Mouse (Mus musculus) cerebellum, adult 2 months (tissue): ENCODE measurements around the gene Prss30. TPM values are rescaled to one million over a fixed set of nuclear protein-coding genes. Genes with fewer than 3 reads are reported as not detected.
A peak's percentile ranks its signal among the peaks of the same experiment; 100 is the strongest.

Source experiments
- DNase-seq, 2 experiments: peaks; one replicate each; pipeline ENCODE4 v3.0.0; 2021
- H3K27ac ChIP-seq: fragments of 200-500 bp; 2 replicates; pipeline ENCODE4 v1.5.1; 2012; ENCODE audit warnings: low read length, control low read depth, inconsistent platforms; ENCODE audit not compliant: insufficient read depth
- H3K27me3 ChIP-seq: fragments of 200-500 bp; 2 replicates; pipeline ENCODE4 v1.6.1; 2012; ENCODE audit warnings: inconsistent platforms, mild to moderate bottlenecking, low read length, moderate library complexity; ENCODE audit not compliant: control insufficient read depth, insufficient read depth
- H3K4me1 ChIP-seq: fragments of 200-500 bp; 2 replicates; pipeline ENCODE4 v1.6.1; 2011; ENCODE audit warnings: low read length; ENCODE audit not compliant: control insufficient read depth, insufficient read depth
- H3K4me3 ChIP-seq: fragments of 200-500 bp; replicated peaks from 2 replicates; pipeline ENCODE3; 2011; ENCODE audit warnings: mild to moderate bottlenecking, low read depth, low read length, control low read depth; ENCODE audit not compliant: insufficient read depth
- CTCF ChIP-seq: fragments of 200-500 bp; IDR thresholded peaks from 2 replicates; pipeline ENCODE4 v1.5.1; 2011; ENCODE audit warnings: low read depth, mild to moderate bottlenecking, control low read depth, low read length, moderate library complexity, borderline replicate concordance; ENCODE audit not compliant: insufficient read depth
- POLR2A ChIP-seq: fragments of 200-500 bp; IDR thresholded peaks from 2 replicates; pipeline ENCODE4 v1.6.1; 2011; ENCODE audit warnings: low read length, control low read depth, borderline replicate concordance; ENCODE audit not compliant: insufficient read depth
- WGBS: fragments of 180-500 bp; shearing (Covaris S2); methylation state at CpG from one replicate; pipeline ENCODE4 v1.1.7; 2018; 5-methylcytosine and 5-hydroxymethylcytosine counted together
- polyA plus RNA-seq: library from polyadenylated mRNA; depleted of rRNA; stranded (reverse); fragments of >200 nt; gene quantifications from 2 replicates; pipeline ENCODE4 v1.2.3, GENCODE M21; 2012

The Prss30 gene
- polyA plus RNA-seq, 1 experiment, result 0.11 TPM

GRCm38 (mm10) chr17:23979471-23979870 is 895 bp downstream of the Prss30 start:
- 79% methylated on average over 3 of the region's 3 CpGs for WGBS
- no peaks in the 10 kb centered on the region for H3K4me1 ChIP-seq
- H3K27me3 ChIP-seq, result no peaks in the 10 kb centered on the region
- DNase-seq, result no peak
- no peak overlapping the region for H3K4me3 ChIP-seq
- TF ChIP-seq POLR2A, result no peak
- TF ChIP-seq CTCF, result no peak
- no peak overlapping the region for H3K27ac ChIP-seq

- 91% methylated on average over 4 of the region's 4 CpGs for WGBS
- H3K4me3 ChIP-seq, result no peak overlapping the region
- TF ChIP-seq CTCF (no peak), POLR2A (no peak)
- no peak for DNase-seq
- no peak overlapping the region for H3K27ac ChIP-seq
- H3K4me1 ChIP-seq, result no peaks in the 10 kb centered on the region
- no peaks in the 10 kb centered on the region for H3K27me3 ChIP-seq
These were observed 3.7 kb downstream of the Prss30 start for GRCm38 (mm10) chr17:23976665-23977064.

- Histone ChIP-seq H3K4me3 (no peak overlapping the region), H3K27me3 (no peaks in the 10 kb centered on the region), H3K27ac (no peak overlapping the region), H3K4me1 (no peaks in the 10 kb centered on the region)
- no peak for TF ChIP-seq POLR2A
- no peak for TF ChIP-seq CTCF
- 78% methylated on average over 9 of the region's 9 CpGs for WGBS
- DNase-seq, result no peak
These were observed 9.1 kb downstream of the Prss30 start for GRCm38 (mm10) chr17:23971315-23971714.

- DNase-seq, result peak; percentile 51 to 70
- Histone ChIP-seq H3K4me3 (no peak overlapping the region), H3K27ac (no peak overlapping the region), H3K27me3 (no peaks in the 10 kb centered on the region), H3K4me1 (peaks cover 3% of the 10 kb centered on the region; the same call in 1 of the 2 replicates)
- TF ChIP-seq POLR2A, result no peak
- peak; percentile 75 for TF ChIP-seq CTCF
- WGBS, result 0% methylated on average over 1 of the region's 1 CpGs
These were observed 11.1 kb downstream of the Prss30 start for GRCm38 (mm10) chr17:23969231-23969630.

- DNase-seq, result no peak
- peaks cover 3% of the 10 kb centered on the region; the same call in 1 of the 2 replicates for H3K4me1 ChIP-seq
- no peak for TF ChIP-seq POLR2A
- TF ChIP-seq CTCF, result no peak
- H3K4me3 ChIP-seq, result no peak overlapping the region
- 57% methylated on average over 2 of the region's 2 CpGs for WGBS
- no peak overlapping the region for H3K27ac ChIP-seq
- H3K27me3 ChIP-seq, result no peaks in the 10 kb centered on the region
These were observed 11.6 kb downstream of the Prss30 start for GRCm38 (mm10) chr17:23968780-23969179.

- H3K27ac ChIP-seq, result no peak overlapping the region
- DNase-seq, result no peak
- peaks cover 3% of the 10 kb centered on the region; the same call in 1 of the 2 replicates for H3K4me1 ChIP-seq
- WGBS, result 86% methylated on average over 10 of the region's 10 CpGs
- no peaks in the 10 kb centered on the region for H3K27me3 ChIP-seq
- TF ChIP-seq POLR2A, result no peak
- no peak for TF ChIP-seq CTCF
- no peak overlapping the region for H3K4me3 ChIP-seq
These were observed 13.5 kb downstream of the Prss30 start for GRCm38 (mm10) chr17:23966658-23967401.

- H3K4me3 ChIP-seq, result no peak overlapping the region
- no peak overlapping the region for H3K27ac ChIP-seq
- DNase-seq, result peak; percentile 36 to 47
- no peak for TF ChIP-seq CTCF
- peaks cover 3% of the 10 kb centered on the region; the same call in 1 of the 2 replicates for H3K4me1 ChIP-seq
- WGBS, result 23% methylated on average over 6 of the region's 6 CpGs
- no peaks in the 10 kb centered on the region for H3K27me3 ChIP-seq
These were observed 14.5 kb downstream of the Prss30 start for GRCm38 (mm10) chr17:23965805-23966425.
